Mouse (Mus musculus) adrenal gland, adult 8-10 months (tissue): ENCODE measurements around the gene Olfr598. TPM values are rescaled to one million over a fixed set of nuclear protein-coding genes. Genes with fewer than 3 reads are reported as not detected.
"Not testable (repeated sequence)": the region's sequence is repeated elsewhere in the genome, so short reads cannot be mapped to it uniquely, and the experiment has no call there.

ENCODE experiments used
- DNase-seq: peaks from one replicate; pipeline ENCODE4 v3.0.0; 2022
- total RNA-seq, 4 experiments: library from RNA; stranded (reverse); gene quantifications; 2 replicates each; pipeline ENCODE4 v1.2.4; 2022

Olfr598 gene
- total RNA-seq, result not detected

DNA sequence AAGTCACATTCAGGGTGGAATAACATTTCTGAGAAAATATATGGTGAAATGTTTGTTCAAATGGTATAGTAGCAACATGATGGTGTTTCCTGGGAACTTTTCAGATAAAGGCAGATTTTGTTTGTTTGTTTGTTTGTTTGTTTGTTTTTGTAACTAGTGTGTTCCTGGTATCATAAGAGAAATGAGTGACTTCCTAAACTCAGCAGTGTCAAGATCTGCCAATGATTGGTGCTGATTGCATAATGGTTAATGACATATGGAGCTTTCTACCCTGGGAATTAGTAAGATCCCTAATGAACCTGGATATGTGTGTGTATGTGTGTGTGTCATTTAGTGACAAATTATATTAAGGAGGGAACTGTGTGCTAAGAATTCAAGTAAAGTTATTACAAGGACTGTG is at the start of gene Olfr598:
Olfr598 (plus strand) TSS at position 301 of the 400 bp plus-strand sequence.
- no peak for DNase-seq

DNA sequence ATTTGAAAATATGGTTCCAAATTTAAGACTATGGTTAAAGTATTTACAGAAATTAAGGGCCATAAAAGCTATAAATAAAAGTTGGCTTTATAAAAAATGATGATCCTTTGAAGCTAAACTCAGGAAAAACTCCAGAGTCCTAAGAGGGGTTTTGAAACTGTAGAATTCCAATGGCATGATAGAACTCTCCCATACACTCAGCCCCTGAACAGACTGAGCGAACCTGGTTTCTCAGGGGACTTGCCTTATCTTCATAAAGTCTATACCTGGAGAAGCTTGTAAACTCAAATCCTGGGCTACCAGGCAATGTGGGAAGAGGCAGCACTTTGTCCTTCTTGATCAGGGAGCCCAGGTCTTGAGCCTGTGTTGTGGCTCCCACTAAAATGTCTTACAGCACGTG is 18.0 kb upstream of the Olfr598 start, which contains the start of gene Olfr596:
Olfr596 (plus strand) TSS at position 301 of the 400 bp plus-strand sequence.
- not testable (repeated sequence) for DNase-seq

DNA sequence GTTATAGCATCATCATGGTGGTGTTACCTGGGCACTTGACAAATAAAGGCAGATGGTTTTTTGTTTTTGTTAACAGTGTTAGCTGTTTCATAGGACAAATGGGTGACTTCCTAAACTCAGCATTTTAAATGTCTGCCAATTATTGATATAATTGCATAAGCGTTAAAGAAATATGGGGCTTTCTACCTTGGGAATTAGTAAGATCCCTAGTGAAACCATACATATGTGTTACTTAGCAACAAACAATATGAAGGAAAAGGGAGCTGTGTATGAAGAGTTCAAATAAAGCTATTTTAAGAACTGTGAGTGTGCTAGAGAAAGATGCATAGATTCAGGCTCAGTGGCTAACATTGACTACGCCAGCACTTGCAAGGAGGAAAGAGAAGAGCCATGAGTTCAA is 7.4 kb upstream of the Olfr598 start, which contains the start of gene Olfr597:
Olfr597 (plus strand) TSS at position 301 of the 400 bp plus-strand sequence.
- DNase-seq, result not testable (repeated sequence)

DNA sequence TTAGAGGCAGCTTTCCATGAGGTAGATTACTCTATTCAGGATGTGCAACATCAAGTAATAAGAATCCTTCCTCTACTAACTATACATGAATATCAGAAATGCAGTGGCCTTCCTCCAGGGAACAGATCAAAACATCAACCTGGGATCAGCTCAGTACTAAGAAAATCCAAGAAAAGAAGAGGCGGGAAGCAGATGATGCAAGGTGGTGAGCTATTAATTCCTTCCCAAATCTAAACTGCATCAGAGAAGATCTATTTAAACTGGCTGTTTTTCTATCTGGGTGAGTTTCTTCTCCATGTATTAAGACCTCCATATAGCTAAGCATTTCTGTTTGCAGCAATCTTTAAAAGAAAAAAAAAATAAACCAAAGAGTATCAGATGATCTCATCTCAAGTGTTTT is 12.2 kb downstream of the Olfr598 start, which contains the start of gene Olfr599:
Olfr599 (plus strand) TSS at position 301 of the 400 bp plus-strand sequence.
- no peak for DNase-seq

- no peak for DNase-seq
These were observed 26.2 kb downstream of the Olfr598 start, which contains the start of gene Olfr600 for GRCm38 (mm10) chr7:103349569-103349968. TSS of gene Olfr600 (minus strand) at chr7:103349669.

DNA sequence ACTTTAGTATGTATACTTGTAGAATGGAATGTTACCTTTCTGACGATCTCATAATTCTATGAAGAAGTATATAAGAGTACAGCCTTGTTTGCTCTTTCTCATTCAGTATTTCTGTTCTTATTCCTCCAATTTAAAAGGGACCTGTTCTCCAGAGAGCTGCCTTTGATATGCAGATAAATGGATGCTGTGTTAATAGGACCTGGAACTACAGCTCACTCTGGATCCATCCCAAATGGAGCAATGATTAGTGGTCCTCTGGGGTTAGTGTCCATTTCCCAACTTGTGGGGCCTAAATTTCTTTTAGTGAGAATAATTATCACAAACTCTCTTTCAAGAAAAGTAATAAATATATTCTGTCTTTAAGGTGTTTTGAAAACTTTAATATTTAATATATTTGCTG is 39.2 kb downstream of the Olfr598 start, which contains the start of gene Olfr601:
Olfr601 (minus strand) TSS at position 101 of the 400 bp plus-strand sequence.
- no peak for DNase-seq

Other genes with a start within 250 kb of the Olfr598 start
- not detected for gene Olfr584, start 241.7 kb upstream of the Olfr598 start, total RNA-seq
- not detected for gene Olfr585, start 225.8 kb upstream of the Olfr598 start, total RNA-seq
- not detected for gene Olfr586, start 197.9 kb upstream of the Olfr598 start, total RNA-seq
- gene Olfr588-ps1, start 182.7 kb upstream of the Olfr598 start, total RNA-seq, result not detected
- gene Olfr589, start 167.2 kb upstream of the Olfr598 start, total RNA-seq, result not detected
- gene Olfr591, start 145.2 kb upstream of the Olfr598 start, total RNA-seq, result not detected
- gene Olfr592, start 138.8 kb upstream of the Olfr598 start, total RNA-seq, result not detected
- not detected for gene Olfr593, start 111.7 kb upstream of the Olfr598 start, total RNA-seq
- not detected for gene Olfr594, start 106.6 kb upstream of the Olfr598 start, total RNA-seq
- not detected for gene Usp17ld, start 71.1 kb upstream of the Olfr598 start, total RNA-seq
- not detected for gene Olfr596, start 17.9 kb upstream of the Olfr598 start, total RNA-seq
- gene Olfr597, start 7.3 kb upstream of the Olfr598 start, total RNA-seq, result not detected
- gene Olfr599, start 12.3 kb downstream of the Olfr598 start, total RNA-seq, result not detected
- gene Olfr600, start 26.1 kb downstream of the Olfr598 start, total RNA-seq, result not detected
- not detected for gene Olfr601, start 39.1 kb downstream of the Olfr598 start, total RNA-seq
- gene Olfr603, start 62.6 kb downstream of the Olfr598 start, total RNA-seq, result not detected
- gene Usp17lc, start 91.5 kb downstream of the Olfr598 start, total RNA-seq, result not detected
- not detected for gene Olfr605, start 121.9 kb downstream of the Olfr598 start, total RNA-seq
- gene Olfr606, start 125.5 kb downstream of the Olfr598 start, total RNA-seq, result not detected
- gene Olfr607, start 140.6 kb downstream of the Olfr598 start, total RNA-seq, result not detected
- not detected for gene Olfr608, start 146.3 kb downstream of the Olfr598 start, total RNA-seq
- gene Olfr609, start 174.5 kb downstream of the Olfr598 start, total RNA-seq, result not detected
- gene Olfr610, start 188.6 kb downstream of the Olfr598 start, total RNA-seq, result not detected
- gene Olfr611, start 197.3 kb downstream of the Olfr598 start, total RNA-seq, result not detected
- not detected for gene Olfr612, start 219.1 kb downstream of the Olfr598 start, total RNA-seq
- gene Olfr613, start 224.5 kb downstream of the Olfr598 start, total RNA-seq, result not detected
- not detected for gene Olfr615, start 232.5 kb downstream of the Olfr598 start, total RNA-seq
- gene Olfr616, start 245.6 kb downstream of the Olfr598 start, total RNA-seq, result not detected
- gene Olfr617, start 249.5 kb downstream of the Olfr598 start, total RNA-seq, result not detected